Mouse (Mus musculus): Measurements from ENCODE around the gene Atg16l2.

- TF ChIP-seq CTCF (IDR thresholded peaks at IDR 0.05; ENCODE audit: low read depth) (no peak), EP300 (optimal IDR thresholded peaks at IDR 0.05) (no peak)
Measured at GRCm38 (mm10) chr7:101320399-101321217, 18.6 kb upstream of the Atg16l2 start.
